Mouse (Mus musculus) erythroblast, embryonic 14.5 days (primary cell): ENCODE measurements around the gene Ing1.

Experiments used
- GATA1 ChIP-seq: IDR thresholded peaks from 2 replicates; pipeline ENCODE4 v1.6.1; 2012; ENCODE audit warnings: low read length, inconsistent platforms, mixed read lengths
- TAL1 ChIP-seq: IDR thresholded peaks from 3 replicates; pipeline ENCODE4 v1.6.1; 2012; ENCODE audit warnings: low read length, inconsistent platforms, mixed read lengths

DNA sequence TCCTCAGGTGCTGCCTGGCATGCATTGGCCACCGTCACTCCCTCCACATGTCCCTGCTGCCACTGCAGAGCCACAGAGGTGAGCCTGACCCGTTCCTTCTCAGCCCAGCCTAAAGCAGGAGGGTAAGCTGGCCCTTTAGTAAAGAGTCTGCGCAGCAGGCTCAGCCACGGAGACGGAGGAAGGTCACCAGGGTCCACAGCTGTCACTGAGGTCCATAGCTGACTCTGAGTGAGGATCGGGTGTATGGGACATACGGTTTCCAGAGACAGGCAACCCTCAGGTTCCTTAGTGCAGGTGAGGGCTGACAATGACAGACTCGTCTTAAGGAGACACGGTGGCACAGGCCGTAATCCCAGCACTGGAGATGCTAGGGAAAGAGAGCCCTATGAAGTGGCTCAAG, 16.6 kb downstream of the Ing1 start:
- TF ChIP-seq TAL1: no peak
- TF ChIP-seq GATA1: no peak
